Mouse (Mus musculus): ENCODE results near the gene Rhox2g.
"Not testable (repeated sequence)": the region's sequence is repeated elsewhere in the genome, so short reads cannot be mapped to it uniquely, and the experiment has no call there.

- TF ChIP-seq EP300 (optimal IDR thresholded peaks at IDR 0.05); CTCF (IDR thresholded peaks at IDR 0.05; ENCODE audit: low read depth): not testable (repeated sequence)
Observed at GRCm38 (mm10) chrX:37673177-37673576, 29.9 kb upstream of the Rhox2g start, which contains the start of gene Rhox2h.

All from stomach, postnatal 0 days (tissue).